Mouse (Mus musculus) midbrain, embryonic 11.5 days (tissue): ENCODE results near the gene Klhl8. TPM values are rescaled to one million over a fixed set of nuclear protein-coding genes. Genes with fewer than 3 reads are reported as not detected.

ENCODE experiments used
- ATAC-seq: fragments of 200-750 bp; cut with Nextera tagmentation; 2 replicates; pipeline ENCODE4 v1.8.0; 2017; ENCODE audit warnings: moderate TSS enrichment, moderate library complexity; ENCODE audit not compliant: low FRiP score
- DNase-seq: peaks from one replicate; pipeline ENCODE4 v3.0.0; 2015; ENCODE audit warnings: low spot score; ENCODE audit errors: missing footprints
- H3K27ac ChIP-seq: fragments of 300-500 bp; sonication (generic); 2 replicates; pipeline ENCODE4 v1.5.1; 2014; ENCODE audit warnings: low read depth, low read length
- H3K27me3 ChIP-seq: fragments of 300-500 bp; sonication (generic); 2 replicates; pipeline ENCODE4 v1.6.1; 2014; ENCODE audit warnings: mild to moderate bottlenecking, low read length, moderate library complexity, mixed read lengths; ENCODE audit not compliant: control insufficient read depth, insufficient read depth
- H3K36me3 ChIP-seq: fragments of 300-500 bp; sonication (generic); 2 replicates; pipeline ENCODE4 v1.6.1; 2014; ENCODE audit warnings: mild to moderate bottlenecking, low read length, moderate library complexity, mixed read lengths; ENCODE audit not compliant: control insufficient read depth, insufficient read depth
- H3K4me1 ChIP-seq: fragments of 300-500 bp; sonication (generic); 2 replicates; pipeline ENCODE4 v1.6.1; 2014; ENCODE audit warnings: low read length; ENCODE audit not compliant: control insufficient read depth, insufficient read depth
- H3K4me2 ChIP-seq: fragments of 300-500 bp; sonication (generic); 2 replicates; pipeline ENCODE4 v1.6.1; 2014; ENCODE audit warnings: mild to moderate bottlenecking, moderate library complexity
- H3K4me3 ChIP-seq: fragments of 300-500 bp; sonication (generic); 2 replicates; pipeline ENCODE4 v1.5.1; 2014; ENCODE audit warnings: low read depth, low read length
- H3K9ac ChIP-seq: fragments of 300-500 bp; sonication (generic); 2 replicates; pipeline ENCODE4 v1.6.1; 2014; ENCODE audit warnings: low read length
- H3K9me3 ChIP-seq: fragments of 300-500 bp; sonication (generic); 2 replicates; pipeline ENCODE4 v1.6.1; 2016; ENCODE audit warnings: low read length; ENCODE audit not compliant: control insufficient read depth
- WGBS: fragments of 180-500 bp; shearing (Covaris S2); extraction: QIAGEN DNeasy Blood & Tissue Kit; methylation state at CpG from one replicate; pipeline ENCODE4 v1.1.7; 2014; 5-methylcytosine and 5-hydroxymethylcytosine counted together
- polyA plus RNA-seq: library from polyadenylated mRNA; unstranded; fragments of >200 nt; fragmentation: Nextera tagmentation; extraction: Ambion mirVana; gene quantifications from 2 replicates; pipeline ENCODE4 v1.2.1, GENCODE M21; 2014

The Klhl8 gene
- polyA plus RNA-seq, 1 experiment from 2014 or later, result 16.5 TPM

GRCm38 (mm10) chr5:103815249-103815617 is 95.8 kb downstream of the Klhl8 start:
- Histone ChIP-seq H3K9me3 (no peaks in the 10 kb centered on the region), H3K4me1 (no peaks in the 10 kb centered on the region), H3K4me3 (no peak overlapping the region), H3K27me3 (no peaks in the 10 kb centered on the region), H3K36me3 (no peaks in the 10 kb centered on the region), H3K9ac (no peak overlapping the region), H3K4me2 (no peak overlapping the region), H3K27ac (no peak overlapping the region)
- WGBS, result 77% methylated on average over 4 of the region's 4 CpGs
- ATAC-seq, result no peak
- DNase-seq, result no peak

GRCm38 (mm10) chr5:103814551-103815248 is 96.4 kb downstream of the Klhl8 start:
- Histone ChIP-seq H3K4me1 (no peaks in the 10 kb centered on the region), H3K9me3 (no peaks in the 10 kb centered on the region), H3K36me3 (no peaks in the 10 kb centered on the region), H3K4me2 (no peak overlapping the region), H3K27ac (no peak overlapping the region), H3K9ac (no peak overlapping the region), H3K4me3 (no peak overlapping the region), H3K27me3 (no peaks in the 10 kb centered on the region)
- WGBS, result 68% methylated on average over 16 of the region's 16 CpGs
- ATAC-seq (no peak), DNase-seq (no peak)

GRCm38 (mm10) chr5:103813997-103814542 is 97.0 kb downstream of the Klhl8 start:
- no peak for DNase-seq
- Histone ChIP-seq H3K4me2 (no peak overlapping the region), H3K4me1 (no peaks in the 10 kb centered on the region), H3K9me3 (no peaks in the 10 kb centered on the region), H3K36me3 (no peaks in the 10 kb centered on the region), H3K27ac (no peak overlapping the region), H3K4me3 (no peak overlapping the region), H3K27me3 (no peaks in the 10 kb centered on the region), H3K9ac (no peak overlapping the region)
- ATAC-seq, result no peak
- 90% methylated on average over 12 of the region's 12 CpGs for WGBS

- WGBS, result 72% methylated on average over 5 of the region's 5 CpGs
- H3K9me3 ChIP-seq, result no peaks in the 10 kb centered on the region
- no peaks in the 10 kb centered on the region for H3K36me3 ChIP-seq
- H3K4me3 ChIP-seq, result no peak overlapping the region
- ATAC-seq (no peak), DNase-seq (no peak)
- no peaks in the 10 kb centered on the region for H3K27me3 ChIP-seq
- no peaks in the 10 kb centered on the region for H3K4me1 ChIP-seq
- no peak overlapping the region for H3K4me2 ChIP-seq
- no peak overlapping the region for H3K27ac ChIP-seq
- no peak overlapping the region for H3K9ac ChIP-seq
Observed at GRCm38 (mm10) chr5:103813291-103813690, 97.8 kb downstream of the Klhl8 start.

Other genes with a start within 250 kb of the Klhl8 start
- gene Aff1, start 218.9 kb downstream of the Klhl8 start, polyA plus RNA-seq, result 4.9 and 5.9 TPM in 2 replicates
- not detected in 2 replicates for gene Hsd17b13, start 66.2 kb upstream of the Klhl8 start, polyA plus RNA-seq
- gene Hsd17b11, start 110.7 kb upstream of the Klhl8 start, polyA plus RNA-seq, result 1.1 TPM in 2 replicates
- 61.8 and 64.7 TPM in 2 replicates for gene Nudt9, start 135.0 kb upstream of the Klhl8 start, polyA plus RNA-seq
- 0.29 TPM in 1 of 2 replicates, not detected in the other for gene Gm17660, start 166.3 kb upstream of the Klhl8 start, polyA plus RNA-seq
- gene Sparcl1, start 202.5 kb upstream of the Klhl8 start, polyA plus RNA-seq, result 49.8 and 58.3 TPM in 2 replicates